22 mouse cellular contexts compared by ENCODE assay signal in the genomic region with DNA sequence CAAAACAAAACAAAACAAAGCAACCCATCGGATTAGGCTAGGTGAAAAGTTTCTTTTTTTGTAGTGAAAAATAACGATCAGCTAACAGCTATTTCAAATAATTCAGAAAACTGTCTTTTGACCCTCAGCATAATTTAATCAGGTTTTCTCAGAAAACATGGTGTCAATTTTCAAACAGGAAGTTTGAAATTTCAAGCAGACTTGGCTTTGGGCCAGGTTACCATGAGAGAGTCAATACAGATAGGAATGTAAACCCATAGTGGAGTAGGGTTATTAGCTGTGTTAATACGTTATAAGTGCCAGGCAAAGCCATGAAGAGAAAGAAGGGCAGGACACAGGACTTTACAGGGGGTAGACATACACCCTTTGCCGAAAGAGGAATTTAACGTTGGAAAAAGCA. TPM values are rescaled to one million over a fixed set of nuclear protein-coding genes. Genes with fewer than 3 reads are reported as not detected.
DNase-seq lines count a peak whose midpoint lies in the region; ATAC-seq and TF ChIP-seq lines count a peak whose summit lies in the region.
"Had no signal": no experiment of that assay in that cellular context is flagged by ENCODE, and none has a peak within 500 bp of the region (broad histone marks: within the 10 kb centered on the region; RNA-seq: fewer than 3 reads in every experiment).

No protein-coding gene starts in this region.

- no peak overlapping the region for H3K9ac ChIP-seq in lung, postnatal 0 days (replicated peaks; ENCODE audit: low read depth)
- H3K9ac ChIP-seq: embryonic facial prominence, embryonic 12.5 days; forebrain, embryonic 12.5 days; midbrain, embryonic 12.5 days had no signal

- H3K27me3 ChIP-seq in lung, postnatal 0 days (replicated peaks; ENCODE audit: insufficient read depth, low read length): no peaks in the 10 kb centered on the region
- H3K27me3 ChIP-seq in thymus, adult 2 months (ENCODE audit: control insufficient read depth, insufficient read depth, low read length): no peaks in the 10 kb centered on the region
- H3K27me3 ChIP-seq: embryonic facial prominence, embryonic 12.5 days had no signal

- no peak overlapping the region for H3K4me2 ChIP-seq in lung, postnatal 0 days (replicated peaks; ENCODE audit: low read depth, low read length)
- H3K4me2 ChIP-seq: embryonic facial prominence, embryonic 12.5 days; forebrain, embryonic 12.5 days; midbrain, embryonic 12.5 days had no signal

- H3K9me3 ChIP-seq in lung, postnatal 0 days (ENCODE audit: low read length): no peaks in the 10 kb centered on the region
- H3K9me3 ChIP-seq: embryonic facial prominence, embryonic 12.5 days; forebrain, embryonic 12.5 days; midbrain, embryonic 12.5 days had no signal

- 45% methylated on average over 5 of the region's 5 CpGs for WGBS in lung, postnatal 0 days
- WGBS in lung, adult 2 months: 64% methylated on average over 5 of the region's 5 CpGs
- 93% methylated on average over 5 of the region's 5 CpGs for WGBS in thymus, adult 2 months

- TF ChIP-seq POLR2A in lung, adult 2 months (IDR thresholded peaks at IDR 0.05; ENCODE audit: borderline replicate concordance, extremely low read depth, low read depth, low read length): no peak
- no peak for TF ChIP-seq POLR2A in thymus, adult 2 months (IDR thresholded peaks at IDR 0.05; ENCODE audit: control insufficient read depth, extremely low read depth, insufficient read depth, low read length, poor library complexity)

- peak; percentile 49 for DNase-seq in embryo, embryonic 11 days
- no peak for DNase-seq in embryo, embryonic 9.5 days (ENCODE audit: extremely low spot score)
- peak; percentile 7 for DNase-seq in lung, postnatal 0 days (ENCODE audit: low spot score)
- DNase-seq in lung, adult 2 months: no peak
- peak; percentile 24 for DNase-seq in NIH3T3 (ENCODE audit: low read depth)
- DNase-seq in lung, postnatal 36 days: peak; percentile 6
- DNase-seq in thymus, adult 2 months: no peak
- DNase-seq in frontal cortex, postnatal 25 days (ENCODE audit: low spot score in 2 of 2): no peak
- DNase-seq: adrenal gland, adult 8-10 months; cerebellum, adult 2 months; cerebellum, postnatal 25 days; kidney, postnatal 36 days had no signal

- no peak for TF ChIP-seq EP300 in lung, postnatal 0 days (IDR thresholded peaks at IDR 0.05)

- H3K36me3 ChIP-seq in lung, postnatal 0 days (ENCODE audit: insufficient read depth, low read length): no peaks in the 10 kb centered on the region
- H3K36me3 ChIP-seq in thymus, adult 2 months (ENCODE audit: control insufficient read depth, insufficient read depth, low read length): no peaks in the 10 kb centered on the region
- H3K36me3 ChIP-seq: embryonic facial prominence, embryonic 12.5 days; forebrain, embryonic 12.5 days; midbrain, embryonic 12.5 days had no signal

- no peak for TF ChIP-seq CTCF in lung, postnatal 0 days (IDR thresholded peaks at IDR 0.05)
- no peak for TF ChIP-seq CTCF in lung, adult 2 months (IDR thresholded peaks at IDR 0.05; ENCODE audit: insufficient read depth, low read length)
- TF ChIP-seq CTCF in thymus, adult 2 months (IDR thresholded peaks at IDR 0.05; ENCODE audit: borderline replicate concordance, control insufficient read depth, extremely low read depth, insufficient read depth, low read length, poor library complexity): no peak

- no peak for ATAC-seq in lung, postnatal 0 days
- ATAC-seq: activated CD4-positive, CD25-positive, alpha-beta regulatory T cell, adult 4 months; hindbrain, postnatal 0 days; intestine, embryonic 16.5 days had no signal

- no peak overlapping the region for H3K27ac ChIP-seq in lung, postnatal 0 days (ENCODE audit: low read length)
- no peak overlapping the region for H3K27ac ChIP-seq in thymus, adult 2 months (ENCODE audit: control insufficient read depth, insufficient read depth, low read length)
- H3K27ac ChIP-seq: embryonic facial prominence, embryonic 12.5 days; forebrain, embryonic 12.5 days; hindbrain, postnatal 0 days; midbrain, embryonic 12.5 days had no signal

- H3K4me1 ChIP-seq in lung, postnatal 0 days (ENCODE audit: insufficient read depth, low read depth, low read length): no peaks in the 10 kb centered on the region
- H3K4me1 ChIP-seq in lung, adult 2 months (ENCODE audit: control insufficient read depth, insufficient read depth, low read length): no peaks in the 10 kb centered on the region
- H3K4me1 ChIP-seq in thymus, adult 2 months (replicated peaks; ENCODE audit: control insufficient read depth, insufficient read depth, low read length): no peaks in the 10 kb centered on the region
- H3K4me1 ChIP-seq: embryonic facial prominence, embryonic 12.5 days had no signal

- H3K4me3 ChIP-seq in lung, postnatal 0 days (ENCODE audit: low read depth, low read length): no peak overlapping the region
- no peak overlapping the region for H3K4me3 ChIP-seq in lung, adult 2 months (replicated peaks; ENCODE audit: extremely low read depth, low read depth, low read length)
- H3K4me3 ChIP-seq in thymus, adult 2 months (ENCODE audit: control insufficient read depth, insufficient read depth, low read length): no peak overlapping the region
- H3K4me3 ChIP-seq: embryonic facial prominence, embryonic 12.5 days; erythroblast, embryonic 14.5 days; forebrain, embryonic 12.5 days; midbrain, embryonic 12.5 days had no signal

RNA-seq across cellular contexts. Expression of gene Foxd3, which starts 58.3 kb away (rescaled TPM):
- polyA plus RNA-seq in lung, postnatal 0 days (2015; fragmentation: Nextera tagmentation; extraction: Ambion mirVana): 0.05 TPM in 1 of 2 replicates, not detected in the other
- 0.28 and 0.62 TPM in 2 replicates for polyA plus RNA-seq in lung, adult 2 months (2012; rRNA removed)
- 1.5 and 1.8 TPM in 2 replicates for polyA plus RNA-seq in thymus, adult 2 months (2012; rRNA removed)
- polyA plus RNA-seq: activated CD4-positive, CD25-positive, alpha-beta regulatory T cell, adult 4 months; erythroblast, embryonic 14.5 days; heart, postnatal 0 days; kidney, embryonic 14.5 days; liver, adult 2 months had no signal

Comparison
In these comparisons a context has a peak if more than half of its experiments do, and no peak if none do; other contexts are left out.
1. DNase-seq: peak in embryo, embryonic 11 days (single experiment), lung, postnatal 0 days (single experiment), NIH3T3 (single experiment) and lung, postnatal 36 days (single experiment); none in embryo, embryonic 9.5 days (single experiment), lung, adult 2 months (single experiment), thymus, adult 2 months (single experiment) and frontal cortex, postnatal 25 days (0 of 2).